Mouse (Mus musculus) NIH3T3 (cell line): ENCODE measurements around the gene Urad.

Experiments
- DNase-seq: peaks from one replicate; pipeline ENCODE4 v3.0.0-alpha.2; 2012; ENCODE audit warnings: low read depth

Gene Urad

DNA sequence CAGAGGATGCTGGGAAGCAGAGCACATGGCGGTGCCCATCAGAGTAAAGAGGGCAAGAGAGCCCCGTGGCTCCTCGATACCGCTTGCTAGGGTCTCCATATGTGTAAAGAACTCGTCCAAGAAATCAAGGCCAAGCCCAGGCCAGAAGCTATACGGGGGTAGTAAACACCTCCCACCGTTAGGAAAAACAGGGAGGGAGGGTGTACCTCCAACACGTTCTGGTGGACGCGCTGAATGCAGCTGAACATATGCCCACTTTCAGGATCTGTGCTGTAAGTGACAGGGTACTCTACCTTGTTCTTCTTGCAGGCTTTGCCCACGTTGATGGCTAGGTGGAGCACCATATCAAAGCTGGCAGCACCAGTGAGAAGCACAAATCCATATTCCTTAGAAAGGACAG lies 3.7 kb upstream of the Urad start:
- no peak for DNase-seq

DNA sequence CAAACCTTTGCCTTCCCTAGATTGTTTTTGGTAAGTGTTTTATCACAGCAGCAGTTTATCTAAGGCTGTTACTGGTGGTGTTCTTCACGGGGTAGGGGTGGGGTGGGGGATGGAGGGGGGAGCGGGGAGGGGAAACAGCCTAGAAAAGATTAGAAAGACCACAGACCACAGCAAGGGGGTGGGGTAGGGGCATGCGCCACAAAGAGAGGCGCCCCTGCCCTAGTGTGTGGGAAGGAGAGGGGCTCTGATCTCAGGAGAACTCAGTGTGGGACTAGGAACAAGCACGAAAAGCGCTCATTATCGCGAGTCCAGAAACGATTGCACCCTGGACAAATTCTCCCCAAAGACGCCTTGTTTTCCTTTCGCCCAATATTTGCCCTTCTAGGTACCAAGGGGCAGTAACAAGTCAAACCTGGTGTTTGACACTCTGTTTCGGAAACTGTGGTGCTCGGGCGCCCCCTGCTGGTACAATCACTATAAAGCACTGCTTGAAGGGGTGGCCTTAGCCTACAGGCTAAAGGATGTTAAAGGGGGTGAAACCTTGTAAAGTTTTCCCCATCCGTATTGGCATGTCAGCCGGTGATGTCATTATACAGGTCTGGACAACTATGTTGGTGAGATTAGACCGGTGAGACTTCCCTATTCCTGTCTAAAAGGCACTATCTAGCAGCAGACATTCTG lies 1.1 kb upstream of the Urad start:
- DNase-seq, result peak; percentile 81

DNA sequence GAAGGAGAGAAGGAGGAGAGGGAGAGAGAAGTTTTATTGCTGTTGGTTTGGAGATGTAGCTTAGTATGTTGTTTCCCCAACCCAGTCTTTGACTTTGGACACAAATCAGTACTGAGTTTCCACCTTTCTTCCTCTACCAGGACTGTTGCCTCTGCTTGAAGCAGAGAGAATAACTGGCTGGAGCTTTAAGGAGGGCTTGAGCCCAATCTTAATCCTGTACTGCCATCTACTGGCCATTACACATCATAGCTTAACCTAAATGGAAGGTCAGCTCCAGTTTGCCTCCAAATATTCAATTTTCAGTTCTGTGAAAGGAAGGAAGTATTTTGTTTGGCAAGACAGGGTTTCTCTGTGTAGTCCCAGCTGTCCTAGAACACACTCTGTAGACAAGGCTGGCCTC lies 2.6 kb downstream of the Urad start:
- DNase-seq, result peak; percentile 82

DNA sequence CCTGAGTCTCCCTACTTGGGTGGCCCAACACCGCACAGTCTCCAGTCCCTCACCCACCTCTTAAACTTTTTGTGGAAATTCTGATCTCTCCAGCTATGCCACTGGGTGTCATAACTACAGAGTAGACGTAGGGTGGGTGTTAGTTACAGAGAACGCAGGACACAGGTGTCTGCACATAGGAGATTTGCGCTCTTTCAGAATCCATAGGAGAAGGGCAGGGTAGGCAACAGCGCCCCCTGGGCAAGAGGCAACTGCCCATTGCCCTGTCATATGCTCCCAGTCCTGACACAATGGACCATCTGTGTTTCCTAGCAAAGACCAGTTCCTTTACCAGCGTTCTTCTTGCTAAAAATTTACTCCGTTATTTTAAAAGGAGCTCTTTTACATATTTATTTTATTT lies 4.2 kb downstream of the Urad start:
- DNase-seq, result peak; percentile 23

DNA sequence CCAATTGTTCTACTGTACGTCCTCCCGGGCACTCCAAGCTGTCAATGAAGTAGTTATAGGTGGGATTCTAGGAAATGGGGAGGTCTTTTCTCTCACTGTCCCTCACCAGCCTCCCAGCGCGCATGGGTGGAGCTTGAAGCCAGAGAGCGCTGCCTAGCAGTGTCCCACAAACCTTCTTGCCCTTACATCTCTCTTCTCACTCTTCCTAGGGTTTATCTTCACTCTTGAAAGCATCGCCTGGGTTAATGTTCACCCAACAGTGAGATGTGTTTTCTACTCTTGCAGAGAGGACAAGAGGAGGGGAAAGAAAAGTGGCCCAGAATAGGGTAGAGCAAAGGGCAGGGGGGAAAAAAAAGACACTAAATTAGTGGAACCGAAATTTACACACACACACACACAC lies 4.9 kb downstream of the Urad start:
- no peak for DNase-seq

DNA sequence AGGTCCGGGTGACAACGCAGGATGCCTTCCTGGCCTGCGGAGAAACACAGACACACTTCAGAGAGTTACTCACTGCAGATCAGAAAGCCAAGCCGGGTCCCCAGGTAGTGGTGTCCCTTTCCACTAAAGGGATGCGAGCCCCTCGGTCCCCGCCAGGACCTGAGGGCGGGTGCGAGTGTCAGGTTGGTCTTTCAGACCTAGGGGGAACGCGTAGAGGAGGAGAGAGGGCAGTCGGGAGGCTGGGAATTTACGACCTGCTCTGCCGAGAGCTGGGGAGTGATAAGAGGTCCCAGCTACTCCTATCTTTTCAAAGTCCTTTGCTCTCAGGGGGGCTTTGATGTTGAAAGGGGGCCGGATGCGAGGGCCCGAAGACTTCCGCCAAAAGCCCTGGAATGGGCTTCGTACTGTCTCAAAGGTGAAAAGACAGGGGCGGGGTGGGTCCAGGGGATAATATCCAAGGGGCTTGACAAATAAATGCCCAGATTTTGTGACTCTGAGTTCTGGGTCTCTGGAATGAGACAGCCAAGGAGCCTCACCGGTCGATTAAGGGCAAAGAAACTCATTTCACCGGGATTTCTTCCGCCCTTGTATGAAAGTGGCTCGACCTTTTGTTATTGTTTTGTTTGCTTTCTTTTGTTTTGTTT lies 6.7 kb downstream of the Urad start:
- DNase-seq, result no peak

DNA sequence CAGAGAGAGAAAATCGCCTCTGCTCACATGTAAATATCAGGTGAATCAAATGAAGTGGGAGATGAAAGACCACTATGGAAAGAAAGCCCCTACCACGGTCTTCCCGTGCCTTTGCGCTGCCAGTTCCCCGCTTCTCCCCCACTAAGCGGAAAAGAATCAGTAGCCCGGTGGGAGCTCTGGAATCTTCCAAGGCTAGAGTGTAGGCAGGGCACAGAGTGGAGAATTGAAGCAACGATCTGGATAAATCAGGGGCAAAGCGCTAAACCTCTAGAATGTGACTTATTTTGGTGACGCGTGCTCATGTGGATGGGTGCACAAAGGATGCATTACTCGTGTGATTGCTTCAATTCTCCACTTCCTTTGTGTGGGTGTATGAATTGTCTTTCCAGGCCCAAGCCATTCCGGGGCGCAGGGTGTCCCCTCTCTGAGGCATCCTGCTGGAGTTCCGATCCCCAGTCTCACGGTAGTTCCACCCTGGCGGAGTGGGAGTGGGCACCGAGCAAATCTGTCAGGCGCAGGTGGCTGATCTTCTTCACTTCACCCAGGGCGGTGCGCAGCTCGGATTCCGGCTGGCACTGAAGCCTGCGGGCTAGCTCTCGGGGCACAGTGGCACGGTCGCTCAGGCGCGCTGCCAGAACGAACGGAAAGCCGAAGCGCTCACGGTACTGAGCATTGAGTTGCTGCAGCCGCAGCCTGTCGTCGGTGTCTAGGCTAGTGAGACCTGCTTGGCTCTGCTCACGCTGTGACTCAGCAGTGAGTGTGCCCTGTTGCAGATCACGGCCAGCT lies 7.4 kb downstream of the Urad start:
- DNase-seq, result peak; percentile 9

DNA sequence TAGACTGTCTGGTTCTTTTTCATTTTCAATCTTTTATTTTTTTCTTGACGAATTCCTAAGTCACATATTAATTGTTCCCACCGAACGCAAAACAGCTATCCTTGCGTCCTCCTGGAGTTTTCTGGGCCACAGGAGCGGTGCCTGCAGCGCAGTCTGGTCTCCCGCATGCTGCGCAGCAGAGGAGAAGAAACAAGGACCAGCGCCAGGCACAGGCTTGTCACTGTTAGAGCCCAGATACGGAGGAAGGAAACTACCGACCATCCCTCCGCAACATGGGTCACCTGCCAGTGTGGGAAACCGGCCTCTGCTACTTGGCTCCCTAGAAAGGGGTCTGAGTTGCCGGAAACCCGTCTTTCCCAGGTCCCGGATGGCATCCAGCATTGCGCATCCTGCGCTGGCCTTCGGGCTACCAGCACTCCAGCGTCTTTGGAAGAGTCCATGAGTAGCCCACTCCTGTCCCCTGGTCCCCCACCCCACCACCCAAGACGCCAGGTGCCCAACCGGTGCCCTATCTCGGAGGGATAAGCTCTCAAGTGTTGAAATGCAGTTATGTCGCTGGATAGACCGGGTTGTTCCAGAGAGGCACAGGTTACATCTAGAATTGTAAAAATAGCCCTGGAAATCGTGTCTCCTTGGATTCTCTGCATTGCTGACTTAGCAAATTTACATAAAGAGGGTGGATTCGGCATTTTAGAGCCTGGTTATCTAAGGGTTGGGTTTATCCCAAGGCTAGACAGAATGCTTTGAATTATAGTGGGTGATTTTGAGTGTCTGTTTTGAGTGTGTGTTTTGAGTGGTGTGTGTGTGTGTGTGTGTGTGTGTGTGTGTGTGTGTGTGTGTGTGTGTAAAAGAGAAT lies 9.2 kb downstream of the Urad start:
- DNase-seq, result no peak

DNA sequence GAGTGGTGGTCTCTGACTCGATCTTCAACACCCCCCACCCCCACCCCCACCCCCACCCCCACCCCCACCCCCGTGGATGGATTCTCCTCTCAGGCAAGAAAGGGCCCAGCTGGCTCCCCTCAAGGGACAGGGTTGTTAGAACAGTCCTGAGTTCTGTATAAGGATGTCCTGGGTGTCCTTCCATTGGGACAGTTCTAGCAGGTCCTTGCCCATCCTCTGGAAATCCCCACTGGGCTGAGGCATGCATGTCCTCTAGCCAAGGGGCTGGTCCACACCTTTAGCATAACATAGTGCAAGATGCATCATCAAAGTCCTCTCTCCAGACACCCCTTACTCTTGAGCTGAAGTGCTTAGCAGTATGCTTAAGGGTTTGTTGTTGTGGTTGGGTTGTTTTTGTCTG lies 12.5 kb downstream of the Urad start:
- DNase-seq, result no peak

DNA sequence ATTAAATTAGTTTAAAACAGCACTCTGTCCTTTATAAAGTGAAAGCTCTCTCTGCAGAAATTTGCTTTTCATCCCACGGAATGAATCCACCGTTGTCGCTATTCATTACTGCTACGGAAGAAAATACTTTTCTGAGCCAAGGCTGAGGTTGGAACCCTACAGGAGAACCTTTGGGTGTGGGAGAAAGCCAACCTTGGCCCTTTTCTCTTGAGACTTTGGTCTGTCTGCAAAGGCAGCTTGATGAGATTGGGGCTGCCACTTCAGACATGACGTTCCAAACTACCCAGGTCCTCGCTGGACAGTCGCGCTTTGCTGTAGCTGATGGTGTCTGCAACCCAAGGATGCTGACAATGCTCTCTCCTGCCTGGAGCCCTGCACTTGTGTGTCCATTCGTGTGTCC lies 13.8 kb downstream of the Urad start:
- no peak for DNase-seq

DNA sequence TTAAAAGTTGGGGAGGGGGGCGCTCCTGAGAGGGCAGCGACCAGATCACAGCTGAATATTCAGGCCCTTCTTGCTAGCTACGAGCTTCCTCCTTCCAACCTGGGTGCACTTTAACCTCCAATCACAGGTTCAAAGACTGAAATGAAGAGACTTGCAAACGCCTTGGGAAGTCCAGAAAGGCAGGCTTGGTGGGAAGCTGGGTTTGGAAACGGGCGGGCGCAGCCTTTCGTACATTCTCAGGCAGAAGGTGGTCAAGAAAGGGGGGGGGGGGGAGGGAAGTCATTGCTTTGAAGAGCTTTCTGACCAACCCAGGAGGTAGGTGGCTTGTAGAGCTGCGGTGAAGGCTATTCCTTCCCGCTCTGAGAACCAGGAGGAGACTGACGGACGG lies 14.8 kb downstream of the Urad start:
- DNase-seq, result no peak

DNA sequence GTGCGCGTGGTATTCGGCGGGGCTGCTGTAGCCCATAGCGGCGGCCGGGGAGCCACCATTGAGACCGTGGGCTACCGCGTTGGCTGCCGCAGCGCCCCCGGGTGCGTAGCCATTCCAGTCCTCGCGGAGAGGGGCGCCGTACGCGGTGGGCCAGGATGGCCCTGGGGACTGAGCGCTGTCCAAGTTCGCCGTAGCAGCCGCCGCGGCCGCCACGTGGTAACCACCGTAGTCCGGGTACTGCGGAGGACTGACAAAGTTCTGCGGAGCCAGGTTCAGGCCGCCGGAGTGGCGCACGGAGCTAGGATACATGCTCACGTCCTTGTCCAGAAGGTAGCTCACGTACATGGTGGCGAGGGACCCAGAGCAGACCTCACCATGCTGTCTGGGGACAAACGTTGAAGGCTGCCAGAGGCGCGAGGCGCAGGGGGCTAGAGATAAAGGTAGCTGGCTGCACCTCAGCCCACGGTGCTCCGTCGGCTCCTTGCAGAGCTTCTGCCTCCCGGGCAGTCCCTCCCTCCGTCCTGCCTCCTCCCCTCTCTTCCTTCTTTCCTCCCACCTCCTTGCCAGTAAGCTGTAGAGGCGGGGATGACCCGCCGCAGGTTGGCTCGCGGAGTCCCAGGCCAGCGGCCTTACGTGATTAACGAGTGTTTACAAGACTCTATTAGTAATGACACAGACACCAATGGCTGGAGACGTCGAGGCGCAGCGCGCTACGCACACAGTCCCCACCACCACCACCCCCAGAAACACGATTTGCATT lies 15.4 kb downstream of the Urad start, which contains the start of gene Cdx2:
TSS of gene Cdx2 (minus strand) at position 633 of the 760 bp plus-strand sequence.
- DNase-seq, result no peak

DNA sequence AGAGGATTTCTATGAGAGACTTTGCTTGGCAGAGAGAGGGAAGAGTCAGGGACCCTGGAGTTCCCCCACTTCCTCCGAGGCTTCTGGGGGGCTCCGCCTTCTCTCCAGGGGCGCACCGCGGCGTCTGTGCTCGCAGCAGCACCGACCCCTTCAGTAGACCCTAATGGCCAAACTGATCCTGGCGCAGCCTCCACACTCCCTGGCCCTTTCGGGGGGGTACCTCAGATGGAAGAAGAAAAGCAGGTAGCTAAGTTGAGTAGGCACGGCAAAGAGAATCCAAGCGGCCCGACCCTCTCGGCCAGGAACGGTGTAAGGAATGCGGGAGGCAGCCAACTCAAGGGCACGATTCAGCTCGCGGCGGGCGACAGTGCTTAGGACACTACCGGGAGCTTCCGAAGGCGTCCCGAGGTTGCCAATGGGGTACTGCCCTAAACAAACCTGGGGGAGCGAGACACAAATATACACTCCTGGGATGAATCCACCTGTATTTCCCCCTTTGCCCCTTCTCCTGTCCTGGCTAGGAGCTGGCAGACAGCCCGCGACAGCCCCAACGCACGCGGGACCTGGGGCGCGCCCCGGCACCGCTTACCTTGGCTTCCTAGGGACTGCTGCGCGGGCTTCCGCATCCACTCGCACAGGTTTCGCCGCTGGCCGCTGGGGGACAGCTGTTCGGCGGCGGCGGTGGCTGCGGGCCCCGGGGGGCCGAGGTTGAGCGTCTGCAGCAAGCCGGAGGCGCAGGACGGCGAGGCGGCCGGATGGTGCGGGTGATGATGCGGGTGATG lies 16.2 kb downstream of the Urad start:
- DNase-seq, result no peak

DNA sequence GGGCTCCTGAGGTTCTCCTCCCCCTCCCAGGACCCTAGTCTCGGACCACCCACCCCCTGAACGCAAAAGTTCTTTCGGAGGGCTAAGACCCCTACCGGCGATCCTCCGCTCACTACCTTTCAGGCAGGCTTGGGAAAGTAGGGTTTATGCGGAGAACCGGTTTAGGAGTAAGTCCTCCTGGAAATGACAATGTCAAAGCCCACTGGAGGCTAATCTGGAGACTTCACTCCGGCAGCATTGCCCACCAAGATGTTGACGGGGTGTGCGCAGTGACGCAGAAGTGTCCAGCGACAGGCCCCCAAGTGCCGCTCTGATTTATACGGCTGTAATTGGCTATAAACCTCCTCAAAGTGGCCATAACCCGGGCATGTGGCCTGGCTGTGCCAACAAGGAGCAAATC lies 17.1 kb downstream of the Urad start:
- no peak for DNase-seq

DNA sequence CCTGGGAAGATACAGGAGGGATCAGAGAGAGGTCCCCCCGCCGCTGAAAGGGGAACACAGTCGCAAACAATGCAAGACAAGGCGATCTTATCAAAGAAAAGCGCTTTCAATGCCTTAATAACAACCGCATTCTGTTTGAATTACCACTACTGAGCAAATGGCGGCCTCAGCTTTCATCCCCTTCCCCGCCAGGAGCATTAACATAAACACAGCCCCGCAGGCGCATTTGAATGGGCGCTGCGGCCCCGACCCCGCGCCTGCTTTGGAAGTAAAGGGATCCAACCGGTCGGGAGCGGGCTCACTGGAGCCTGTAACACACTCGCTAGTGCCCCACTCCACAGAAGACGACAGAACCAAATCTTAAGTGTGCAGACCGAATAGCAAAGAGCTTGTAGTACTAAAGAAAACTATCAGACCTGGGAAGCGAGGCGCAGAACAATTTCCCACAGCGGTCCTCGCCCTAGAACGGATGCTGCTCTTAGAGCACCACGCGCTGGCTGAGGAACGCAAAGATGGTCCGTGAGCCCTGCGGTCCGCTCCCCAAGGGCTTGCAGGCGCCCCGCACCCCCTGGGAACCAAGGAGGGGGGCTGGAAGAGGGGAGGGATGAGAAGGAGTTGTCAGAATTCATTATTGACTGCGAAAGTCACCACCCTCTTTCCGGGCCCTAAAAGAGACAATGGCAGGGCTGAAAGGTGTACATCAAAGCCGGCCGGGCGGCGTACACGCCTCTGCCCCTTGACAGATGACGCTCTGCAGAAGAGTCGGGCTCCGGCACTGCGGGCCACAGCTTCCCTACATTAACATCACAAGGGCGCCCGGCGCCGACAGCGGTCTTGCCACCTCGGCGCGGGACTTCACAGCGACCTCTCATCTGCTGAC lies 17.7 kb downstream of the Urad start:
- no peak for DNase-seq

DNA sequence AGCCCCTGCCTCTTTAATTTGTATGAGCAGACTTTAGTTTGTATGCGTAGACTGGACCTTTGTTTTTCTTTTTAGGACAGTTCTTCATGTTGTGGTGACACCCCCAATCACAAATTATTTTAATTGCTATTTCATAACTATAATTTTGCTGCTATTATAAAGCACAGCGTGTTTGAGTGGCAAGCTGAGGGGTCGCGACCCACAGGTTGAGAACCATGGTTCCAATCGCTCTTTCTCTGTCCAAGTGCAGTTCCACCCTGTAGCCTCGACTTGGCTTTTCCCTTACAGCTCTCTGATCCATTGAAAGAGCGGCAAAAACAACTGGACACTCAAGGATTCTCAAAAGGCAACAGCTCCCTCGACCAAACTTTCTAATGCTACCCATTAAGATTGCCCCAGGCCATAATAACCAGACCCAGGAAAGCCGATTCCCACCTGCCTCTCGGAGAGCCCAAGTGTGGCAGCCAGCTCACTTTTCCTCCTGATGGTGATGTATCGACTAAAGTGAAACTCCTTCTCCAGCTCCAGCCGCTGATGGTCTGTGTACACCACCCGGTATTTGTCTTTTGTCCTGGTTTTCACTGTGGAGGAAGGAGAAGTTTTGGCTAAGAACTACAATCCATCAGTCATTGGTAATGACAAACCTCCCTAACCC lies 19.4 kb downstream of the Urad start:
- DNase-seq, result no peak

DNA sequence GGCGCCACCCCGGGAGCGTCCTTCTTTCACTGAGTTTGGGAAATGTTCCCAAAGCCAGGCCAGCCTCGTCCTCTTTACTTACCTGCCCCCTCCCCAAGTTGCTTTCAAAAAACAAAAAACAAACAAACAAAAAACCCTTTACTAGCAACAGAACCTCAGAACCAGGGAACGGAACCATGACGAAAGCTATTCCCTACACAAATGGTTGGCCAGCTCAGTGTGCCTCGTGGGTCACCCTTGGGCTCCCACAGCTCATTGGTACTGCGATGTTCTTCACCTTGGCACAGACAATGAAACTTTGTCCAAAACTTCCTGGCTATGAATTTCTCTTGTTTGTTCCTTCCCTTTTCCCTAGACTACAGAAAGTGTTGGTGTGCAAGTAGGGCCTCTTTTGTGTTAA lies 20.1 kb downstream of the Urad start:
- no peak for DNase-seq

DNA sequence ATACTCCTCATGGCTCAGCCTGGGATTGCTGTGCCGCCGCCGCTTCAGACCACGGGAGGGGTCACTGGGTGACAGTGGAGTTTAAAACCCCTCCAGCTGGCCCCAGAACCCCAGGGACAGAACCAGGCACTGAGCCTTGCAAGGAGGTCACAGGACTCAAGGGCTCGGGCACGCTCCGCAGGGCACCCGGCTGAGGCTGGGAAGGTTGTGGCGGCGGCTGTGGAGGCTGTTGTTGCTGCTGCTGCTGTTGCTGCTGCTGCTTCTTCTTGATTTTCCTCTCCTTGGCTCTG lies 20.5 kb downstream of the Urad start:
- no peak for DNase-seq
